Mouse (Mus musculus) layer of hippocampus, postnatal 36 days (tissue): ENCODE data around the gene Shisal2b. TPM values are rescaled to one million over a fixed set of nuclear protein-coding genes. Genes with fewer than 3 reads are reported as not detected.
"Not testable (repeated sequence)": the region's sequence is repeated elsewhere in the genome, so short reads cannot be mapped to it uniquely, and the experiment has no call there.

Source experiments
- DNase-seq, 2 experiments: peaks; one replicate each; pipeline ENCODE4 v3.0.0; 2022
- total RNA-seq, 2 experiments: library from RNA; stranded (reverse); gene quantifications; 2 replicates each; pipeline ENCODE4 v1.2.3; 2021

Gene Shisal2b
- total RNA-seq, result 1 to 10 TPM in 1 of 2 experiments, under 1 TPM in 1; 0.56 to 1.6 TPM

GRCm38 (mm10) chr13:104863127-104863979 lies at the start of gene Shisal2b:
TSS of gene Shisal2b (minus strand) at chr13:104863893.
- DNase-seq, result peak in 1 of 2 experiments; percentile 3

GRCm38 (mm10) chr13:104911626-104912025 lies 47.9 kb upstream of the Shisal2b start:
- not testable (repeated sequence) for DNase-seq

GRCm38 (mm10) chr13:104911006-104911405 lies 47.3 kb upstream of the Shisal2b start:
- not testable (repeated sequence) for DNase-seq

GRCm38 (mm10) chr13:104908691-104909090 lies 45.0 kb upstream of the Shisal2b start:
- DNase-seq, result no peak

DNA sequence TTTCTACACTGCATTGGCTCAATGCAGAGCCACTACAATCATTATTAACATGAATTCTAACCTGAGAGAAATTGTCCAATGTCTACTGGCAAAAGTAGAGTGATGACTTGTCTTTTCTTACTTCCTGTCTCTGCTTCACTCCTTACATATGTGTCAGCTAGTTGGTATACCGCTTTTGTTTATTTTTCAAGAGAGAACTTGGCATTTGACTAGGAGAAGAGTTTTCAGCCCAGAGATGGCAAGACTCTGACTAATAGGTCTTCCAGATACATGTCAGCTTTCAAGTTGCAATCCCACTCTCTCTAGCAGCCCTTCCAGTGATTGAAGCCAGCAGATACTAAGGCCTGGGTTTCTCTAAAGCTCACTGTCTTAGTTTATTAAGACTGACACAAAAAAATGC lies 31.1 kb upstream of the Shisal2b start:
- DNase-seq, result no peak

GRCm38 (mm10) chr13:104892337-104892736 lies 28.6 kb upstream of the Shisal2b start:
- no peak for DNase-seq

DNA sequence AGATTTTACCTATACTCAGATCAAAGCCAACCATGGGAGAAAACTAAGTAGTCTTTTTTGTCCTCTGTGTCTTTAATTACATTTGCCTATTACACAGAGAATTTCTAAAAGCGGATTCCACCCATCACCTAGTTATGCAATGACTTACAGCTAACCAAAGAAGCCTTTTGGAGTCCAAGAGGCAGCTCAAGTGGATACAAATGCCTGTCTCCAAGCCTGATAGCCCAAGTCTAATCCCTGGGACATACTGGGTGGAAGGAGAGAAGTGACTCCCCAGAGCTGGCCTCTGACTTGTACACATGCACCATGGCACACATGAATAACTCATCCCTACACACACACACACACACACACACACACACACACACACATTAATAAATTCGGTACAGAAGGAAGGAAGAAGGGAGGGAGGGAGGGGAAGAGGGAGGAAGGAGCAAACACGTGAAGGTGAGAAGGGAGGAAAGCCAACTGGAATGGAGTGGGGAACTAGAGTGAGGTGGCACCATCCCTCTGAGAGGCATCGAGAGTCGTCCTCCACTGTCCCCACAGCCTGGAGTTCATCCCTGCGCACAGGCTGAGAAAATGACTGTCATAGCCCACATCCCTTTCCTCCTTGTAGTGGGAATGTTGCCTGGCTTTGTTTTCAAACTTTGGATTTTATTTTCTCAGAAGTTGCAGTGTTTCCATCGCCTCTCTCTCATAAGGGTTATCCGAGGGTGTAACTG lies 22.8 kb upstream of the Shisal2b start:
- DNase-seq, result no peak

- no peak for DNase-seq
Observed at GRCm38 (mm10) chr13:104883566-104884249, 20.0 kb upstream of the Shisal2b start.

DNA sequence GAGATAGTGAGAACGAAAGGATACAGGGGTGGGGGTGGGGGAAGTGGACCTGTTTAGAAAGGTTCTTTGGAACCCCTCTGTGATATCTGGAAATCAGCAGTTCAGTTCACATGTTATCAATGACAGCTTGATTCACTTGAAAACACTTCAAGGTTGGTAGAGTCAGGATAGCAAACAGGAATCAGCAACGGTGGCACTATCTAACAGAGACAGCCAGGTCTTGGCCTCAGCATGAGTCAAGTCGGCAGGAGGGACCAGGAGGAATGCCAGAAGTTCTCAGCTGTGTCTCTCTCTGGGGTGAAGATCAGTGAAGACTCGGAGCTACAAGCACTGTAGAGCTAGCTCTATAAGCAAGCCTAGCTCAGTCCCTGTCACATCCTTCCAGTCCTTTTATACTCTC lies 14.8 kb upstream of the Shisal2b start:
- no peak for DNase-seq

GRCm38 (mm10) chr13:104869907-104870306 lies 6.2 kb upstream of the Shisal2b start:
- no peak for DNase-seq

DNA sequence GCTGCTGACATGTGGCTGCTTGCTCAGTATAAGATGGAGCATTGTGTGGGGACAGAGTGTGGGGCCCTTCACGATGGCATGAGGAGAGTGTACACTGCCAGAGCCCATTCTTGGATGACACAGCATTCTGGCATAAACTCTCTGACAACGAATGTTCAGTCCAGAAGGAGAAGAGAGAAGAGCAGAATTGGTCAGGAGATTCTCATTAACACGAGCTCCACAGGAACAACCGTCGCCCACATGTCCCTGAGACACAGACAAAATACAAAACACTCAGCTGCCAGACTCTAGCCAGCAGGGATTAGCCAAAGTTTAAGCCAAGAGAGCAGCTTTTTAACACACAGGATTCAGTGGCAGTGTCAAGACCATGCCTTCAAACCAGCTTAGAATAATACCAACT lies 3.0 kb upstream of the Shisal2b start:
- no peak for DNase-seq

GRCm38 (mm10) chr13:104853645-104854044 lies 10.0 kb downstream of the Shisal2b start:
- DNase-seq, result no peak

DNA sequence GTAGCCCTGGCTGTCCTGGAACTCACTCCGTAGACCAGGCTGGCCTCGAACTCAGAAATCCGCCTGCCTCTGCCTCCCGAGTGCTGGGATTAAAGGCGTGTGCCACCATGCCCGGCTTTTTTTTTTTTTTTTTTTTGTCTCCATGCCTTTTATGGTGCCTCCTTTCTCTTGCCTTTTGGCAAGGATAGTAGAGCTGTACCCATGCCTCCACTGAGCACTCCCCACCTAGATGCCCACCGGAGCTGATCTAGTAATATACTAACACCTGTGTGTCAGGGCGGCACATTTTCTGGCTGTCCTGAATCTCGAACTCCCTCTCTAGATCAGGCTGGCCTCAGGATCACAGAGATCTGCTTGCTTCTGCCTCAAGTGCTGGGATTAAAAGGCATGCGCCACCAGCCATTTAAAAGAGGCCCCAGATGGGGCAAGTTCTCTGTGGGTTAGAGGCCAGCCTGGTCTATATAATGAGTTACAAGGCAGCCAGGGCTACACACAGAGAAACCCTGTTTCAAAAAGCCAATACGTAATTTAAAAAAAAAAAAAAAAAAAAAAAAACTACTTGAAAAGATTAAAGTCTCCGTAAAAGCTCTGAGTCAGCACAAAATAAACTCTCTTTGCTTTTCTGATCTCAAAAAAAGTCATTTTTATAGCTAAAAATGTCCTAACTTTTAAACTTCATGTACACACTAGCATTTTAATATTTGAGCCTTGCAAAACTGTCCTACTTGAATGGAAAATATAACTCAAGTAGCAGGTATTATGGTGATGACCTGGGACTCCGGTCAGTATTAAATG lies 20.2 kb downstream of the Shisal2b start:
- DNase-seq, result no peak

- no peak for DNase-seq
Observed at GRCm38 (mm10) chr13:104841937-104842336, 21.8 kb downstream of the Shisal2b start.

DNA sequence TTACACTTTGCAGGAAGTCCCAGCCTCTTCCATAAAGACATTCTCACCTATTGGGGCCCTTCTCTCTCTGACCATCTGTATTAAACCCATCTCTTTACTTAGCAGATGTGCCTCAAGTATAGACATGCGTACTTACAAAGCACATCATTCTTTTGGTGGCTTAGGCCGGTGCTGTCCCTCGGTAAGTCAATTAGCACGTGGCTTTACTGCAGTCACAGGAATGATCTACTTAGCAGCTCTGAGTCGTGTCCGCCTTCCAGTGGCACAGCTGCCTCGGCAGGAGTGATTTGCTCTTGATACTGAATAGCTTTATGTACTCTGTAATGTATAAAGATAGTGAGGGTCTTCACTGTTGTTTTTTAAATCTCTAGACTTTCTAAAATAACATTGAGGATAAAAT lies 26.1 kb downstream of the Shisal2b start:
- DNase-seq, result no peak

- DNase-seq, result no peak
Observed at GRCm38 (mm10) chr13:104832811-104833210, 30.9 kb downstream of the Shisal2b start.

DNA sequence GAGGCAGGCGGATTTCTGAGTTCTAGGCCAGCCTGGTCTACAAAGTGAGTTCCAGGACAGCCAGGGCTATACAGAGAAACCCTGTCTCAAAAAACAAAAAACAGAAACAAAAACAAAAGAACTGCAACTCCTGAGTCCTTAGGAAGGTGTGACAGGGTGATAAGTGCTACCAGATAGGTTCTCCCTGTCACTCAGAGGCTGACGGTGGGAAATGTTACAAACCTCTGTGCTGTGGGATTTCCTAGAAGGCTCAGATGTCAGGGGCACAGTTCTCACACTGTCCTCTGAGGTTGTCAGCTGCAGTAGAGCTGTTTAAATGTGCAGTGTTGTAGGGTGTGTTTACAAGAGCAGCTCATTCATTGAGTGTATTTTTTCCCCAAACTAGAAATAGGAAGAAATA lies 38.2 kb downstream of the Shisal2b start:
- no peak for DNase-seq

GRCm38 (mm10) chr13:104822411-104822838 lies 41.3 kb downstream of the Shisal2b start:
- no peak for DNase-seq

DNA sequence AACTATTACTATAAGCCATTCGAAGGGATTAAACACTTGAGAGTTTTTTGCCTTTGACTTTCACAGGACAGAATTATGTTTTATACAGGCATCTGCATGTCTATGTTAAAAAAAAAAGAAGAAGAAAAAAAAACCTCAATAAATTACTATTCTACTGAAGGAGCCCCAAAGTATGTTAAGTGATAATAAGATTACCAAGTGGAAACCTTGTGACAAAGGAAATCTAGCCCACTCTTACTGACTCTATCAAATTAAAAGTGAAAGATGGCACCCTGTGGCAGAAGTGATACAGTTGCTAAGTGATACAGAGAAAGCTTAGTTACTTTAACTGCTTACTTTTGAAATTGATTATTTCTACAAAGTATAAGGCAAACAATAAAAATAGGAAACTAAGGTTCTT lies 41.8 kb downstream of the Shisal2b start:
- no peak for DNase-seq

GRCm38 (mm10) chr13:104821192-104821591 lies 42.5 kb downstream of the Shisal2b start:
- no peak for DNase-seq

GRCm38 (mm10) chr13:104817696-104818095 lies 46.0 kb downstream of the Shisal2b start:
- DNase-seq, result no peak
